Mouse (Mus musculus) erythroblast, adult 5-6 weeks (primary cell): ENCODE measurements around the gene Rpap3. TPM values are rescaled to one million over a fixed set of nuclear protein-coding genes. Genes with fewer than 3 reads are reported as not detected.
"Not testable (repeated sequence)": the region's sequence is repeated elsewhere in the genome, so short reads cannot be mapped to it uniquely, and the experiment has no call there.

Source experiments
- ATAC-seq: replicated peaks from 2 replicates; pipeline ENCODE4 v1.8.0; 2016; ENCODE audit warnings: moderate number of reproducible peaks, mild to moderate bottlenecking, moderate TSS enrichment, inconsistent platforms; ENCODE audit not compliant: poor library complexity, low FRiP score, severe bottlenecking
- total RNA-seq, 2 experiments: library from RNA; stranded (forward) in 1 of 2; stranded (reverse) in 1 of 2; fragments of 150-400 nt in 1 of 2; fragments of 200-764, 138-1000 nt in 1 of 2; gene quantifications; 2 replicates each; pipeline versions ENCODE4 v1.2.3 to v1.2.4; 2015 to 2017; ENCODE audit warnings: low replicate concordance in 2 of 2

Rpap3 gene
- total RNA-seq, 2 experiments from 2014 or later: 2.9 to 5.4 TPM

DNA sequence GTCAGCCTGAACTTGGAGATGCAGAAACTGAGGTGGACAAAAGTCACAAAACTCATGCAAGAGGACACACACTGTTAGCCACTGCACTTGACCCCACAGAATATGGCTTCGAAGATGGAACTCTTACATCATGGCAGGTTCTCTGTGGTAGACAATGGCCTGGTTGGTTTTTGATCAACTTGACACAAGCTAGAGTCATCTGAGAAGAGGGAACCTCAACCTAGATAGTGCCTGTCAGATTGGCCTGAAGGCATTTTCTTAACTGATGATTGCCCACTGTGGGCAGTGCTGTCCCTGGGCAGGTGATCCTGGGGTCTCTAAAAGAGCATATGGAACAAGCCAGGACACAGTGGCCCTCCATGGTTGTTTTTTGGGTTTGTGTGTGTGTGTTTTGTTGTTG, 10.1 kb upstream of the Rpap3 start:
- ATAC-seq: no peak

DNA sequence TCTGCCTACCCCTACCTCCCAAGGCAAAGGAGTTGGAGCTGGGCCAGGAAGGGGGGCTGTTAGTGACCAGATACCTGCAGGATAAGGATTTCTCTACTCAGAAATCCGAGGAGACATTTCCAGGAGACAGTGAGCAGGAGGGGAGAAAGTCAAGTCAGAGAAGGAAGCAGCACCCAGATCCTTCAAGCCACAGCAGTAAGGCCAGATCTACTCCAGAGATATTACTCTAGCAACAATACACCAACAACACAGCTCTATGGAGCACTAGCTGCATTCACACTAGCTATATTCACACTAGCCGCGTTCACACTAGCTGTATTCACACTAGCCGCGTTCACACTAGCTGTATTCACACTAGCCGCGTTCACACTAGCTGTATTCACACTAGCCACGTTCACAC, 9.5 kb upstream of the Rpap3 start:
- no peak for ATAC-seq

DNA sequence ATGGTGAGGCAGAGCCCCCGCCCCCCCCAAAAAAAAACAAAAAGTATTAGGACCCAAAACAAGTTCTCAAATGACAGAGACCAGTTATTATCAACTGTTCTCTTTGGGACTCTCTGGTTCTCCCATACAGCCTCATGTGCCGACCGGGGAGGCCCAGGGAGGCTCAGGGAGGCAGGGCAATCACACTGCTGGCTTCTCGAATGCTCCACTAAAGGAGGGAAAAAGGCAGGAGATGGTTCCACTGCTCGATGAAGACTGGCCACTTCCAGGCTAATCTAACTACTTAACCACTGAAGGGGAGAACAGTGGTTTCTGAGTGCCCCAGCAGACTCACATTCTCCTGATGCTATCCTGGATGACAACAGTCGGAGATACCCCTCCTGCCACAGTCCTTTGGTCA, 6.9 kb upstream of the Rpap3 start:
- no peak for ATAC-seq

DNA sequence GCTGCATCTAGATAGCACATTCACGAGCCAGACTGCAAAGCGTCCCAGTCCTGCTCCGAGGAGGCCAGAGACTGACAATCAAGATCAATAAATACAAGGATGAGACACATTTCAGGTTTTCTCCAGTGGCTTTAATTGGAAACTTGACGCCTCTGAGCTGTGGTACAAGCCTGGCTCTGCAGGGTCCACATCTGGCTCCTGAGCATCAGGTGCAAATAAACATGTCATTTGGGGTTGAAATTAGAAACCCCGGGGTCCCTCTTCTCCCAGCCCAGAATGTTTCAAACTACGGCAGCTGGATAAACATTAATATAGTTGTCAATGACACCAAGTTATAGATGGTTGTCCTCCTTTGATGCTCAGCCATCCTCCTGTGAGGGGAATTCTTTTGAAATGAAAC, 5.3 kb upstream of the Rpap3 start:
- ATAC-seq: no peak

DNA sequence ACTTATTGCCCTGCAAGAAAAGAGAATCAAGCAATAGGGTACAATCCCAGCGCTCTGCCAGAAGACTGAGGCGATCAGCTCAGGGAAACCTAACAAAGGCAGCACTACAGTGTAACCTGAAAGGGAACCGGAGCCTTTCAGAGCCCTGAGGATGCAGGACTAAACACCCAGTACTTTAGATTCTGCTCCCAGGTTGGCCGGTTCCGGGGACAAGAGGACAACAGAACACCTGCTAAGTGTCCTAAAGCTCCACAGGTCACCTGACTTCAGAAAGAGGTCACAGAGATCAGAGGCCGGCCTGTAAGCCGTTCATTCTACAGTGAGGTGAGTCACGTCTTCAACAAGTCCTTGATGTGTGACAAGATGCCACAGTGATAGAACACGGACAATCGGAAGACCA, 9.0 kb downstream of the Rpap3 start:
- no peak for ATAC-seq

DNA sequence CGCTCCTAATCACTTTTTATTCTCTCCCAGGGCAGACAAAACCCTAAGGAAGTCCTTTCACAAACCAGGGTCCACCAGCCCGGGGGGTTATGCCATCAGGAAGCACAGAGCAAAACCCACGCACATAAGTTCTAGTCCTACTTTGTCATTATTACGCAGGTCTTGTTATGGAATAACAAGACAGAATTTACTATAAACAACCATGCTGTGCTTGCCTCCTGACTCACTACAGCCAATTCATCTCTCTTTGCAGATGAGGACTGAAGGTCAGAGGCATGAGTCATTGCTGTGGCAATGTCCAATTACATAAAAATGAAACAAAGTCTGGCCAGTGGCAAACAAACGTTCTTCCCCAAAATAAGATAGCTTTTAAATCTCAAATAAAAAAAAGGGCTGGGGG, 12.2 kb downstream of the Rpap3 start:
- ATAC-seq: no peak

DNA sequence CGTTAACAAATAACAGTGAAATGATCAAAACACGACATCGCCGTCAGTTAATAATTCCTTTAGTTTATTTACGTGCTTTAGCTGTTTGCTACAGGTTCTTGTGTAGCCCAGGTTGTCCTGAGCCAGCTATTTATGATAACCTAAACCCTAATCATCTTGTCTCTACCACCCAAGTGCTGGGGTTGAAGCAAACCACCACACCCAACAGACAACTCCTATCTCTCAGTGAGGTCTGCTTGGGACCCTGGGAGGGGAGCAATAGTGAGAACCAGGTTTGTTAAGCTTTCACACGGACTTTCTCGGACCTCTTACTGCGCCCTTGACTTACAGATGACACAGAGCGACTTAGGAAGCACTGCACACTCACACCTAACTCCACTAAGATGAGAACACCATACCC, 21.5 kb downstream of the Rpap3 start:
- no peak for ATAC-seq

DNA sequence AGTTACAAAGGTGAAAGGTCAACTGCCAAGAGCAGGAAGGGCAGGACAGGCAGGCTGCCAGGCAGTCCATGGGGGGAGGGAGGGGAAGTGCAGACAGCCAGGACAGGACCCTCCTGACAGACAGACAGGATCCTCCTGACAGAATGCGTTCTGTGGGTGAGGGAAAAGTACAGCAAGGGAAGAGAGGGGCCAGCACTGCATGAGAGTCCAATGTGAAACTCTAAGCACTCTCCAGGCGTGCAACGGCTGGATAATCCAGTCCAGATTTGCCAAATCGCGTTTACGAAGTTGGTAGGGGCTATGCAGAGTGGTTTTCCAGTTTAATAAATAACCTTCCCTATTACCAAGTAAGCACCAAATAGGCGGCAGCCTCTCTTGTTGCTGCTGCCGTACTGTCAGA, 23.6 kb downstream of the Rpap3 start:
- ATAC-seq: no peak

DNA sequence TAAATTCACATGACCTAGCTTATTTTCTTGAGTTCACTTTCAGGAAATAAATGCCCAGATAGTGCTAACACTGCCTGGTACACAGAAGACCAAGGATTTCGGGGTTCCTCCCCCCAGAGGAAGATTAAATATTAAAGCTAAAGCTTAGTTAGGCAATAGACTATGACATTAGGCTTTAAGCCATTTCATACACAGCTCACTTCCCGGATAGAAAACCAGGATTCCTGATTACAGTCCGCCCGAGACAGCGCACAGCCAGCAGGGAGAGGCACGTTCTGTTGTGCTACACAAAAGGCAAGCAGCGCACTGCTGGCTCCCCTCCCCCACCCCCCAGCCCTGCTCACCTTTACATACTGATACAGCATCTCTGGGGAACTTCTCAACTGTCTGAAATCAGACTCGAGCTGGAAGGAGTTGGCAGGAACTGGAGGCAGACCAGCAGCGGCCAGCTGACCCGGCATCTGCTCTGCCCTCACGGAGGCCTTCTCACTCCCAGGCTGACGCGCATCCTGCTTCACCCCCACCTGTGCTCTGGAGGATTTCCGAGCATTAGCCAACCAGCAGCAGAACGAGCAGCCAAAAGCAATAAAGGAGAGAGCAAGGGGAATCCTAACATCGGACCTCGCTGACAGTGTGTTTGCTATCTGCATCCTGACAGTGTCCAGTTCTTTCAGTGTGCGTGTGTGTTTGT, 25.5 kb downstream of the Rpap3 start:
- no peak for ATAC-seq

DNA sequence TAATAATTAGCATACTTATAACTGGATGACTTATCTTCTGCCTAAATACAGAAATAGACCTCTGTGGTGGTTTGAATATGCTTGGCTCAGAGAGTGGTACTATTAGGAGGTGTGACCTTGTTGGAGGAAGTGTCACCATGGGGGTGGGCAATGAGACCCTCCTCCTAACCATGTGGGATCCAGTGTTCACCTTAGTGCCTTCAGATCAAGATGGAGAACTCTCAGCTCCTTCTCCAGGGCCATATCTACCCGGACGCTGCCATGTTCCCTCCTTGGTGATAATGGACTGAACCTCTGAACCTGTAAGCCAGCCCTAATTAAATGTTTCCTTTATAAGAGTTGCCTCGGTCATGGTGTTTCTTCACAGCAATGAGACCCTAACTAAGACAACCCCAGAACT, 28.3 kb downstream of the Rpap3 start:
- ATAC-seq: no peak

DNA sequence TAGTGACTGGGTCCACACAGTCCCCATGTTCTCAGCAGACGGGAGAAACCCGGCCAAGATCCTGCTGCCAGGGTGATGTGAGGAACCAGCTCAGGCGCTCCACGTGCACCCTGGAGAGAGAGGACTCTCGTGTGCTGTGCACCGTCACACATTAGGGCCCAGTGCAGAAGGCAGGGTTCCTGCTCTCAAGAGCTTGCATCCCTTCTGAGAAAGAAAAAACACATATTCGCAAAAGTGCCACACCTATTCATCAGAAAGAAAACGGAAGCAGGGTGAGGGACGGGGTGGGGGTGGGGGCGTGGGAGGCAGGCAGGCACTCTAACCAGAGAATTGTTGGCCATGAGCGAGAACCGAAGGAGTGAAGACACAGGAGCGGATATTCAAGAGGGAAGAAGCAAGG, 29.7 kb downstream of the Rpap3 start:
- ATAC-seq: no peak

DNA sequence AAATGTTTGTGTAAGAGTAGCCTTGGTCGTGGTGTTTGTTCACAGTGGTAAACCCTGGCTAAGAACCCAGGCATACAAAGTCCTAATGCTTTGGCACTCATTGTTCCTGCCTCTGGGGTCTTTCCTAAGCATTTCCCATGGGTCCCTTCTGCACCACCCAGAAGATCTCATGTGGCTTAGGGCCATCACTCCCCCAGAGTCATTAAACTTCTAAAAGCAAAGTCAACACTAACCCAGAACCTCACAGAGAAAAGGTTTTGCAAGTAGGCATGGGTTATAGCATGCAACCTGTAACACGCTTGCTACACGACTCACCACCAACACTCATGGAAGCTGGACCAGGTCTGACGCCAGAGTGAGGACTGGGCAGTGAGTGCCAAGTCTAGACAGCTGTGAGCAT, 31.2 kb downstream of the Rpap3 start:
- no peak for ATAC-seq

DNA sequence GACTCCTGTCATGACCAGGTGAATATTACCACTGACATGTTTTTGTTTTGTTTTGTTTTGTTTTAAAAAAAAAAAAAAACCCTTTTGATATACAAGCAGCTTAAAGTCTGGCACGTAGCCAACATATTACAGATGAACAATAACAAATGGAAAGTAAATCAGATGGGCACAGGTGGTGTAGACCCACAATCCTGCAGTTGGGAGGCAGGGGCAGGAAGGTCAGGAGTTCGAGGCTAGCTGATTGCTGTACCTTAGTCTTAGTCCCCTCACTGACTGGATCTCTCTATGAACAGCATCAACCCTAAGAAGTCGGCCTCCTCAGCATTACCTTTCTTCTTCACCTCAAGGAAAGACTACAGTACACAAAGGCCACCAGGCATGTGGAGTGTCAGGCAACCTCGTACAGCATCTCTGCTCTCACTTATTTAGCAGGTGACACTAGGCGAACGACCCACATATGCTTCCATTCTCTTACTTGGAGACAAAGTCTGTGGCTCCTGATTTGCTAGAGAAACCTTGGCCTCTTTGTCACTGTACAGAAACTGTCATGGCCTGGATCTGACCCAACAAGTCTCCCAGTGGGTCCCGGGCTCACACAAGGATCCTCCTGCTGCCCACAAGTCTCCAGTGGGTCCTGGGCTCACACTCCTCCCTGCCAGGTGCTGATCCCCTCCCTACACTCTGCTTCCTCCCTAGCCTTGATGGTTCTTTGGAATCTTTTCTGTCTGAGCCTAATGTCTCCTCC, 32.2 kb downstream of the Rpap3 start:
- no peak for ATAC-seq

DNA sequence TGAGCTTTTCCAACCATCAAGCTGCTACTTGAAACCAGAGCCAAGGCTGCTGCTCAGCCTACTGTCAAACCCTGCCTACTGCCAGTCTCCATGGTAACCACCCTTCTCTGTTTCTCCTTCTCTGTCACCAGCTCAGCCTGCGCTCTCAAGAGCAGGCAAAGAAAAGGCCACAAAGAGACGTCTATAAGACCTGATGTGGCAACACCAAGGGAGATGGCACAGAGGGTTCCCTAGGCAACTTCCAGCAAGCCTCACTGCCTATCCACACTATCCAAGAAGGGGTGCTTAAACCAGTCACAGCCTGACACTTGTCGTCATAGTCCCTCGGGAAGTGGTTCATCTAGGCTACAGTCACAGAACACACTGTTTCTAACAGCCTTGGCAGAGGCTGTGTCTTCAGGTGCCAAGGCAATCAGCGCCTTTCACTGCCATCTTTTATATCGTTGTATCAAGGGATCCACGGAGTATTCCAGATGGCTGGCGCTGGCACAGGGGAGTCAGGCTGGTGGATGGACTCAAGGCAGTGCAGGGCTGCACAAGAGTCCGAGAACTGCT, 33.3 kb downstream of the Rpap3 start:
- ATAC-seq: no peak

DNA sequence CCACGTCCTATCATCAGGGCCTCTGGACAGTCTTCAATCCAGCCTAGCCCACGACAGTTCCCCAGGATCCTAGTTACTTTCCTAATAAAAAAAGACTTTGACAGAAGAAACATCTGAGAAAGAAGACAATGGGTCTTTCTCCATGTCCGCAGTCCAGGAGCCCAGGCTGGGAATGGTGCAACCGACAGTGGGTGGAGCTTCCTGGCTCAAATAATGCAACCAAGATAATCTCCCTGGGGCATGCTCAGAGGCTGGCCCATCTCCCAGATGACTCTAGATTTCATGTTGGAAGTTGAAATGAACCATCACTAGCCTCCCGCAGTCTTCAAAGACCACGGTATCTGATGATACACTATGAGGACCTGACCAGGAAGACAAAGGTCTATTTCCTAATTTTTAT, 35.1 kb downstream of the Rpap3 start:
- ATAC-seq: no peak

DNA sequence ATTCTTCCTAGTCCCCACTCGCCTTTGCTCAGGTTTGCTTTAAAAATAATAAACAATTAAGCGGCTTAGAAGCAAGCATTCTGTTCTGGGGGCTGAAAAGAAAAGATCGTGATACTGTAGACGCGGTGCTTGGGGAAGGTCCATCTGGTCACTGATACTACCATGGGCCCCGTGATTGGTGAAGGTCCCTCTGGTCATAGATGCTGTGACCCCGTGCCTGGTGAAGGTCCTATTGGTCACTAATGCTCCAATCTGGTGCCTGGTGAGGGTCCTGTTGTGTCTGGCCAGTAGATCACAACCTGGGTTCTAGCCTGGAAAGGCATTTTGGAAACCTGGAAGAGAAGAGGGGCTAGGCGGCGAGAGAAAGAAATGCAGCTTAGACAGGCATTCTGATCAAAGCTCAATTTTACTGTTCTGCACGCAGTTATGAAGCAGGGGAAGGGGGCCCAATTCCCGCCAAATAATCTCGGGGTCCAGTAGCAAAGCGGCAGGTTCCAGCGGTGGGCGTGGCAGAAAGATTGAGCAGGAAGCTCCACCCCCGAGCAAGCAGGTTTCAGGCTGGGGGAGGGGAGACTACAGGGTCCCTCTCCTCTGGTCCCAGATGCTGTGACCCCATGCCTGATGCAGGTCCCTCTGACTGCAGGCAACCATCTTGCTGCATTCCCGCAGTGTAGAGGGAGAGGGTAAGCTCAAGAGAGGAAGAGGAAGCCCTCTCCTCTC, 37.3 kb downstream of the Rpap3 start:
- not testable (repeated sequence) for ATAC-seq

DNA sequence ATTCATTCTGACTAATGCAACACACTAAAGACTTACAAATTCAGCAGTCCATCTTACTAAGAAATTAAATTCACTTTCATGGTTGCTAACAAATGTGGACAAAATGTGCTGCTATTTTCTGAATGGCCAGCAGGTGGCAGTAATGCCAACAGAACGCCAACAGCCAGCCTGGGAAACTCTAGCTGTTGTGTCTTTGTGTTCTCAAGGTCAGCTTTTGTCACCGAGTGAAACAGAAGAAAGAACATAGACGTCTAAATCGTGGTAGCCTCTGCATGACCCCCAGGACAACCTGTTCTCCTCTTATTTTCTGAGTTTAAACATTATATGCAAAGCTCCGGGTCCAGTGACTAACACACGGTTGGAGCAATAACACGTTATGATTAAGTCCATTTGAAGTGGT, 38.2 kb downstream of the Rpap3 start:
- peak; percentile 53; the same call in 1 of the 2 replicates for ATAC-seq

DNA sequence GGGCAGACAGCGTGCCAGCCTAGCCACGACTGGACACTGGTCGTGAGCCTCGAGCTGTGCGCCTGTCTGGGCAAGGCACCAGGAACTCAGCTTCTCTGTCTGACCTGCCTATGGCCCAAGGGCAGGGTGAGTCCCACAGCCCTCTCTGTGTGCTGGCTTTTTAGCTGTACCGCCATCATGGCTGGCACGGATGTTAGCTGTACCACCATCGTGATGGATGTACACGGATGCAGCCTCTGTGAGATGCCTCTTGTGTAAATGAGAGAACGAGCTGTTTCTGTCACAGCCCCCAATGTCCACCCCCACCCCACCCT, 39.2 kb downstream of the Rpap3 start:
- ATAC-seq: no peak

DNA sequence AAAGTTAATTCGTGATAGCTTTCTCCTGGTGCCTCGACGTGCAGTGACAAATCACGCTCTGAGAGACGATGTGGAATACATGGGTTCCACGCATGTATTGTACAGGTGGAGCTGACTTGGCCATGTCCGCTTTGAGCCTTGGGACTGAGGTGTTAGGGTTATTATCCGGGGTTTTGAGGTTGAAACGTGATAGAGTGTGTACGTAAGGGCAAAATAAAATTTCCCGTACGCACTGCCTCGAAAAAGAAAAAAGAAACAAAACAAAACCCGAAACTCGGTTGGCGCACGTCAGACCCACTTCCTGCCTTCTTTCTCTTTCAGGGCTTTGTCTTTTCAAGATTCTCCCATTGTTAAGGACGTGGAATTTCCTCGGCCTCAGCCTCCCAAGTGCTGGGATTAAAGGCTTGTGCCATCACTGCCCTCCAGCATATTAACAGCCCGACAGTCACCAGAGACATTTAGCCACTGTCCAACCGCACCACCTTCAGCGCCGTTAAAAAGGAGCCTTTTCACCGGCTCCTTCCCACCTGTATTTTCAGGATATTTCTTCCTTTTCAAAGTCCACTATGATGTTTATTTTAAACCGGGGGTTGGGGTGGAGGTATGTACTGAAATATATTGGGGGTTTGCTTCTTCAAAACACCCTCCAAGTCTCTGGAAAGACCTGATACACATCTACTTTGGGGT, 39.7 kb downstream of the Rpap3 start:
- no peak for ATAC-seq

DNA sequence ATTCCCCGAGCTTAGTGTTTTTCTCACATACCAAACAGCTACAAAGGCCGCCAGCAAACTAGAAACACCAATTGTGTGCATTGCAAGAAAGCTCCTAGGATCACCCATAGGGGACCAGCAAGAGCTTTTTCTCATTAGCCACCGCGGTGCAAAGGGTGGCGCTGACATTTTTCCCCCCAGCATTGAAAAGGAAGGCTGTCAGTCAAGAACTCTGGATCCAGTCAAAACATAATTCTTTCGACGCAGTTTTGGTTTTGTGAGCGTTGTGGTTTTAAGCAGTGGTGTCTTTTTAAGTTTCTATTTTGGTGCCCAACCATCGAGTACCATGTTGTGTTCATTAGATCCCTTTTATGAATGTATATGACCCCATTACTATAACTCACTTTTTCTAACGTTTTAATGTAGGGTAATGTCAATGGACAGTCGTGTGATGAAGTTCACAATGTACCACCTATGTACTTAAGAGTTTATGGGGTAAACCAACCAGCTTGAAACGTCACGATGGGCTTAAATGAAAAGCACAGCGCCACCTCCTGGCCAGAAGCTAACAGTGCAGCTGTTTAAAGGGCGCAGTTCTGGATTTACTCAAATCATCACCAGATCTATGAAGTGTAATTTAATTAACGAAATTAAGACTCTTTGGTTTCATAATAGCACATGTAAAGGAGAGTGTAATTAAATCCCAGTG, 40.5 kb downstream of the Rpap3 start:
- ATAC-seq: no peak
